Mouse (Mus musculus) kidney, adult 2 months (tissue): ENCODE results near the gene Apoa1. TPM values are rescaled to one million over a fixed set of nuclear protein-coding genes. Genes with fewer than 3 reads are reported as not detected.

Source experiments
- DNase-seq: peaks from one replicate; pipeline ENCODE4 v3.0.0; 2021
- H3K27ac ChIP-seq: fragments of 200-500 bp; 2 replicates; pipeline ENCODE4 v1.5.1; 2012; ENCODE audit warnings: low read depth, low read length, control low read depth, inconsistent platforms; ENCODE audit not compliant: insufficient read depth
- H3K27me3 ChIP-seq: fragments of 200-500 bp; replicated peaks from 2 replicates; pipeline ENCODE4 v1.6.1; 2012; ENCODE audit warnings: mild to moderate bottlenecking, moderate library complexity, low read length, inconsistent platforms; ENCODE audit not compliant: control insufficient read depth, insufficient read depth
- H3K36me3 ChIP-seq: fragments of 200-500 bp; 2 replicates; pipeline ENCODE4 v1.6.1; 2012; ENCODE audit warnings: mild to moderate bottlenecking, moderate library complexity, low read length, inconsistent platforms; ENCODE audit not compliant: control insufficient read depth, insufficient read depth
- H3K4me1 ChIP-seq: fragments of 200-500 bp; 2 replicates; pipeline ENCODE4 v1.6.1; 2011; ENCODE audit warnings: low read length; ENCODE audit not compliant: control insufficient read depth, insufficient read depth
- H3K4me3 ChIP-seq: fragments of 200-500 bp; 2 replicates; pipeline ENCODE4 v1.5.1; 2011; ENCODE audit warnings: mild to moderate bottlenecking, low read depth, low read length, control low read depth; ENCODE audit not compliant: insufficient read depth
- CTCF ChIP-seq: fragments of 200-500 bp; conservative IDR thresholded peaks from 2 replicates; pipeline ENCODE4 v1.5.1; 2011; ENCODE audit warnings: low read depth, mild to moderate bottlenecking, control low read depth, low read length, moderate library complexity, mixed read lengths; ENCODE audit not compliant: insufficient read depth, insufficient read length
- POLR2A ChIP-seq: fragments of 200-500 bp; IDR thresholded peaks from one replicate; pipeline ENCODE4 v1.6.1; 2011; ENCODE audit warnings: low read depth, low read length, control low read depth
- WGBS: fragments of 180-500 bp; shearing (Covaris S2); methylation state at CpG from one replicate; pipeline ENCODE4 v1.1.7; 2018; 5-methylcytosine and 5-hydroxymethylcytosine counted together
- polyA plus RNA-seq: library from polyadenylated mRNA; depleted of rRNA; stranded (reverse); fragments of >200 nt; gene quantifications from 2 replicates; pipeline ENCODE4 v1.2.3, GENCODE M21; 2012; rRNA removed

Apoa1 gene
- 1.0 and 1.2 TPM in 2 replicates for polyA plus RNA-seq

GRCm38 (mm10) chr9:46228491-46228890, at the start of gene Apoa1:
Gene Apoa1, plus strand, starts transcription at chr9:46228580.
- 49% methylated on average over 9 of the region's 9 CpGs for WGBS
- H3K4me3 ChIP-seq: no peak within 1 kb of the TSS
- TF ChIP-seq CTCF: no peak; the same call in 1 of the 2 replicates
- TF ChIP-seq POLR2A: no peak

GRCm38 (mm10) chr9:46178595-46178994, 49.8 kb upstream of the Apoa1 start:
- TF ChIP-seq POLR2A (no peak), CTCF (no peak)
- Histone ChIP-seq H3K27me3 (no peaks in the 10 kb centered on the region), H3K4me1 (no peaks in the 10 kb centered on the region), H3K36me3 (no peaks in the 10 kb centered on the region; the same call in 1 of the 2 replicates), H3K27ac (no peak overlapping the region), H3K4me3 (no peak overlapping the region)
- no peak for DNase-seq
- 83% methylated on average over 9 of the region's 9 CpGs for WGBS

More at GRCm38 (mm10) chr9:46228491-46228890, at the start of gene Apoa1:
- H3K27me3 ChIP-seq: no peaks in the 10 kb centered on the region
- H3K36me3 ChIP-seq: no peaks in the 10 kb centered on the region
- no peak within 1 kb of the TSS for H3K27ac ChIP-seq
- peaks cover 2% of the 10 kb centered on the region for H3K4me1 ChIP-seq
- no peak for DNase-seq

DNA sequence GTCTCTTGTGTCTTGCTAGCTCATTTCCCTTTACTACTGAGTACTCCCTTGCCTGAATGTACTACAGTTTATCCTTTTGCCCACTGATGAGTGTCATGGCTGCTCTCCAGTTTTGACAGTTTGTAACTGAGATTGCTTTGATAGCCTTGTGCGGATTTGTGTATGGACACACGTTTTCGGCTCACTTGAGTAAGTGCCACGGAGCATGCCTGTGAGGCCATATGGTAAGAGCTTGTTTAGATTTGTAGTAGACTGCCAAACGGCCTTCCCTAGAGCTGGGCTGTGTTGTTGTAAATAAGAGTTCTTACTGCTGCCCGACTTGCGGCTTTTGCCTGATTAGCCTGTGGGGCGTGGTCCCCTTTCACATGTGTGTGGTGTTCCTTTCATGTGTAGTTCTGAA, 47.1 kb upstream of the Apoa1 start:
- Histone ChIP-seq H3K4me1 (no peaks in the 10 kb centered on the region), H3K27me3 (no peaks in the 10 kb centered on the region)

DNA sequence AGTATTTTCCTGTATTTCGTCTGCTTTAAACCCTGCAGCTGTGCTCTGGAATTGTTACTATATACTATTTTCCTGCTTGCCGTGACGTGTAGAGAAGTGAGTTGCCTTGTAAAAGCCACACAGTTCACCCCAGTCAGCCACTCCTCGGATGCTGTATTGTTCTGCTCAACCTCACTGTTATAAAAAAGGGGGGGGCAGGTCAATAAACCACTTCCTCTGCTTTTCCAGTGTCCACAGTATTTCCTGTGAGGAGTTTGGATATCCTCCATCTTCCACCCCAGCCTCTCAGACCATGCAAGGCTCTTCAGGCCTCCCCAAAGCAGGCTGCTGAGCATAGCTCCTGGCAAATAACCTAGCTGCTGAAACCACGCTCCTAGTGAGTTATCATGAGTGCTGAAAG, 43.8 kb upstream of the Apoa1 start:
- no peaks in the 10 kb centered on the region for H3K4me1 ChIP-seq
- no peaks in the 10 kb centered on the region for H3K27me3 ChIP-seq
- TF ChIP-seq CTCF (no peak), POLR2A (no peak)
- no peaks in the 10 kb centered on the region; the same call in 1 of the 2 replicates for H3K36me3 ChIP-seq
- no peak overlapping the region for H3K4me3 ChIP-seq
- WGBS: 53% methylated on average over 5 of the region's 5 CpGs
- H3K27ac ChIP-seq: peak overlapping the region; percentile 70
- DNase-seq: peak; percentile 52

More for the DNA sequence above, 47.1 kb upstream of the Apoa1 start:
- 70% methylated on average over 8 of the region's 8 CpGs for WGBS
- DNase-seq: no peak
- H3K36me3 ChIP-seq: no peaks in the 10 kb centered on the region; the same call in 1 of the 2 replicates
- no peak overlapping the region for H3K27ac ChIP-seq
- TF ChIP-seq POLR2A (no peak), CTCF (no peak)
- no peak overlapping the region for H3K4me3 ChIP-seq

DNA sequence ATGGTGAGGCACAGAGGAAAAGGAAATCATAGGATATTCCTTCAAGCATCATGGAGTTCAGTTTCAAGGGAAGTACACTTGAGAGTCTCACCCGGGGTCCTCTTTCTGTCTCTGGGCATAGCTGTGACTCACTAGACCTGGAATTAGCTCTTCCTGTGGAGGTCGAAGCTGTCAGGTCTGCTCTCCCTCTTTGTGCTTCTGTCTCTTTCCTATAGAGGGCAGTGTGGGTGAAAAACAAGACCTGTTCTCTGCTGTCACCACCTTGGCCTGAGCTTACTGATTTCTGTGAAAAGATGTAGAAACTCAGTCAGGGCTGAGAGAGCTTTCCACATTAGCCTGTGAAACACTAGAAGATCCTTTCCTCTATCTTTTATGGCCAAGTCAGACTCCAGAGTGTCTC, 43.2 kb upstream of the Apoa1 start:
- Histone ChIP-seq H3K4me1 (no peaks in the 10 kb centered on the region), H3K36me3 (no peaks in the 10 kb centered on the region; the same call in 1 of the 2 replicates), H3K27ac (peak overlapping the region; percentile 22; the same call in 1 of the 2 replicates), H3K4me3 (no peak overlapping the region), H3K27me3 (no peaks in the 10 kb centered on the region)
- TF ChIP-seq POLR2A: no peak
- TF ChIP-seq CTCF: peak; percentile 65
- WGBS: 9% methylated on average over 2 of the region's 2 CpGs
- peak; percentile 68 for DNase-seq

DNA sequence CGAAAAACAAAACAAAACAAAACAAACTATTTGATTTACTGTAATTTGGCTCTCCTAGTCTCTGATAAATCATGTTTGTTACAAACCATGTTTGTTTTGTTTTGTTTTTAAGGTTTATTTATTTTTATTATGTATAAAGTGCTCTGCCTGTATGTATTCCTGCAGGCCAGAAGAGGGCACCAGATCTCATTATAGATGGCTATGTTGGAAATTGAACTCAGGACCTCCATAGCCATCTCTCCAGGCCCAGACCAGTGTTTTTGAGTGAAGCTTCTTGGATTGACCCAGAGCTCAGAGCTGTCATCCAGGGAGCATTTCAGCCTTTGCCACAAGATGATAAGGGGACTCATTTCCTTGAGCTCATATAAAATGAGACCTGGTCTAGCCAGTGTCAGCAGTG, 42.0 kb upstream of the Apoa1 start:
- Histone ChIP-seq H3K4me1 (no peaks in the 10 kb centered on the region), H3K4me3 (no peak overlapping the region), H3K27ac (no peak overlapping the region), H3K36me3 (no peaks in the 10 kb centered on the region; the same call in 1 of the 2 replicates), H3K27me3 (no peaks in the 10 kb centered on the region)
- no peak for TF ChIP-seq POLR2A
- 0 out of 2 replicates have a peak, but pooled peaks have one; percentile 7 for TF ChIP-seq CTCF
- DNase-seq: no peak
- WGBS: 76% methylated on average over 1 of the region's 1 CpGs

- DNase-seq: no peak
- no peak overlapping the region for H3K27ac ChIP-seq
- WGBS: 82% methylated on average over 4 of the region's 4 CpGs
- no peaks in the 10 kb centered on the region for H3K27me3 ChIP-seq
- H3K4me3 ChIP-seq: no peak overlapping the region
- TF ChIP-seq CTCF (no peak), POLR2A (no peak)
- no peaks in the 10 kb centered on the region for H3K4me1 ChIP-seq
- no peaks in the 10 kb centered on the region for H3K36me3 ChIP-seq
Measured at GRCm38 (mm10) chr9:46188370-46188769, 40.0 kb upstream of the Apoa1 start.

GRCm38 (mm10) chr9:46188956-46189355, 39.4 kb upstream of the Apoa1 start:
- no peak for DNase-seq
- Histone ChIP-seq H3K36me3 (no peaks in the 10 kb centered on the region), H3K4me1 (no peaks in the 10 kb centered on the region), H3K27ac (no peak overlapping the region), H3K27me3 (no peaks in the 10 kb centered on the region), H3K4me3 (no peak overlapping the region)
- WGBS: 85% methylated on average over 5 of the region's 5 CpGs
- TF ChIP-seq POLR2A (no peak), CTCF (no peak)
